Mouse (Mus musculus) bone marrow macrophage, adult 2 months (primary cell): Measurements from ENCODE around the gene Aff3.

Source experiments
- CTCF ChIP-seq: IDR thresholded peaks from 2 replicates; pipeline ENCODE4 v1.5.1; 2012; ENCODE audit warnings: low read depth, mild to moderate bottlenecking, low read length, moderate library complexity
- POLR2A ChIP-seq: IDR thresholded peaks from 2 replicates; pipeline ENCODE4 v1.6.1; 2012; ENCODE audit warnings: mild to moderate bottlenecking, low read depth, low read length, borderline replicate concordance

DNA sequence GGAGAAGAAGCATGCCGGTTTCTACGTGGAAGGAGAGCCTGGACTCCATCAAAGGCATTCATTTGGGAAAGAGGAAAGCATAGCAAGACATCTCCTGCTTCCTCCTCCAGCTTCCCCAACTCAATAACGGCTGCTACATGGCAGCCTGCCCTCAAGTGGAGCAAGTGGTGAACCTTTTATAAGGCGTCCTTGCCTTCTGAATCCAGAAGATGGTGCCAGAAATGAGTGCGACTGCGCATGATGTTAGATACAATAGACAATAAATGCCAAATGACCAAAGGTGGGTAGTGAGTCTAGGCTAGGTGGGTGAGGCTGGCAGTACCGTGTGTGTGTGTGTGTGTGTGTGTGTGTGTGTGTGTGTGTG is 273.9 kb downstream of the Aff3 start:
- TF ChIP-seq CTCF, result no peak
- TF ChIP-seq POLR2A, result no peak
